Mouse (Mus musculus) lung, postnatal 0 days (tissue): ENCODE measurements around the gene 4933407L21Rik. TPM values are rescaled to one million over a fixed set of nuclear protein-coding genes. Genes with fewer than 3 reads are reported as not detected.

Source experiments
- ATAC-seq: fragments of 200-750 bp; cut with Nextera tagmentation; 2 replicates; pipeline ENCODE4 v1.8.0; 2017; ENCODE audit warnings: moderate library complexity
- DNase-seq: peaks from one replicate; pipeline ENCODE4 v3.0.0-alpha.2; 2016; ENCODE audit warnings: low spot score
- H3K27ac ChIP-seq: fragments of 300-500 bp; sonication (generic); 2 replicates; pipeline ENCODE4 v1.5.1; 2014; ENCODE audit warnings: antibody characterized with exemption, mild to moderate bottlenecking, low read length, mixed read lengths
- H3K27me3 ChIP-seq: fragments of 300-500 bp; sonication (generic); replicated peaks from 2 replicates; pipeline ENCODE4 v1.6.1; 2014; ENCODE audit warnings: low read length, mixed read lengths; ENCODE audit not compliant: insufficient read depth
- H3K36me3 ChIP-seq: fragments of 300-500 bp; sonication (generic); 2 replicates; pipeline ENCODE4 v1.6.1; 2014; ENCODE audit warnings: low read length, mixed read lengths; ENCODE audit not compliant: insufficient read depth
- H3K4me1 ChIP-seq: fragments of 300-500 bp; sonication (generic); 2 replicates; pipeline ENCODE4 v1.6.1; 2014; ENCODE audit warnings: antibody characterized with exemption, low read depth, low read length, mixed read lengths; ENCODE audit not compliant: insufficient read depth
- H3K4me2 ChIP-seq: fragments of 300-500 bp; sonication (generic); replicated peaks from 2 replicates; pipeline ENCODE4 v1.6.1; 2014; ENCODE audit warnings: low read depth, mild to moderate bottlenecking, low read length, moderate library complexity, mixed read lengths
- H3K4me3 ChIP-seq: fragments of 300-500 bp; sonication (generic); 2 replicates; pipeline ENCODE4 v1.5.1; 2014; ENCODE audit warnings: low read depth, low read length
- H3K9ac ChIP-seq: fragments of 300-500 bp; sonication (generic); replicated peaks from 2 replicates; pipeline ENCODE4 v1.6.1; 2014; ENCODE audit warnings: low read depth, mild to moderate bottlenecking
- H3K9me3 ChIP-seq: fragments of 300-500 bp; sonication (generic); 2 replicates; pipeline ENCODE4 v1.6.1; 2016; ENCODE audit warnings: low read length, mixed read lengths
- CTCF ChIP-seq: IDR thresholded peaks from 2 replicates; pipeline ENCODE4 v1.5.1; 2016; ENCODE audit warnings: antibody characterized with exemption, mild to moderate bottlenecking
- EP300 ChIP-seq: IDR thresholded peaks from 2 replicates; pipeline ENCODE4 v1.6.1; 2016; ENCODE audit warnings: antibody characterized with exemption, mild to moderate bottlenecking, control low read depth
- WGBS: fragments of 180-500 bp; shearing (Covaris S2); extraction: QIAGEN DNeasy Blood & Tissue Kit; methylation state at CpG from one replicate; pipeline ENCODE4 v1.1.7; 2014; 5-methylcytosine and 5-hydroxymethylcytosine counted together
- polyA plus RNA-seq: library from polyadenylated mRNA; unstranded; fragments of >200 nt; fragmentation: Nextera tagmentation; extraction: Ambion mirVana; gene quantifications from 2 replicates; pipeline ENCODE4 v1.2.1, GENCODE M21; 2015

Gene 4933407L21Rik
- polyA plus RNA-seq, 1 experiment from 2014 or later, result 0.11 TPM

GRCm38 (mm10) chr1:85896110-85896509 lies 32.2 kb upstream of the 4933407L21Rik start:
- H3K4me2 ChIP-seq, result peak overlapping the region; percentile 82
- TF ChIP-seq EP300 (no peak), CTCF (no peak)
- 65% methylated on average over 5 of the region's 5 CpGs for WGBS
- peaks cover 34% of the 10 kb centered on the region for H3K4me1 ChIP-seq
- H3K36me3 ChIP-seq, result no peaks in the 10 kb centered on the region
- ATAC-seq, result no peak
- peak overlapping the region; percentile 81 for H3K27ac ChIP-seq
- no peaks in the 10 kb centered on the region for H3K27me3 ChIP-seq
- H3K4me3 ChIP-seq, result peak overlapping the region; percentile 77; the same call in 1 of the 2 replicates
- H3K9me3 ChIP-seq, result no peaks in the 10 kb centered on the region
- H3K9ac ChIP-seq, result no peak overlapping the region
- no peak for DNase-seq

DNA sequence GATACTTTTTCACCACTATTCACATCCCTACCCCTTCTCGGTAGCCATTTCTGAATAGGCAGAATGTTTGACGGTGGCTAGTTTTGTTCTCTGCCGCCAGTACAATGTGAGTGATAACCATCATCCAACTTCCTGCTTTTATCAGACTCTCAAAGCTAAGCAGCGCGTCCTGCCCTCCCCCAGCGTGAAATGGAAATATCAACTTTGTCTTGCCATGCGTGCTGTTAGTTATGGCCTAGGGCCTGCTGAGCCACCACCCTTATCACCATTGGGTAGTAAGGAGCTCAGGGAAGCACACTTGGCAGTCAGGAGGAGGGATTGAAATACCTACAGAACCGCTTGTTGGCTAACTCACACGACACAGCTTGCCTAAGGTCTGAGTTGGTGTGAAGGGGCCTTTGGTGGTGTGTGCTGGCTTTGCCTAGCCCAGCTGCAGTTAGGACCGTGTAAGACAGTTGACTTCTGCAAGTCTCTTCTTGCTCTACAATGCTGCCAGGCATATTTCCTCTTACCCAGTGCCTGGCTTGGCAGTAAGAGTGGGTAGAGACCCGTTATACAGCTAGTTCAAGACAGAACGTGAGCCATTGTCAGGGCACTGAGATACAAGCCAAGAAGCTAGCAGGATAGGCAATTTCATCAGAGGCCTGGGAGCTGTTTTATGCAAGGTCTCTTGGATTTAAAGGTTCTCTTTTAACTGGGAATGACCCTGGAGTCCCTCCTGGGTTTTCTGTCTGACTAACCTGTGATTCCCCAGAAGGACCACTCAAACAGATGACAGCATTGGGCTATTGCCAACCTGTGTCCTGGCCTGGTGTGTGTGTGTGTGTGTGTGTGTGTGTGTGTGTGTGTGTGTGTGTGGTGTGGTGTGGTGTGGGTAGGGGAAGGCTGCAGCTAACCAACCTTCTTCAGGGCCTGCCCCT lies 31.2 kb upstream of the 4933407L21Rik start:
- no peaks in the 10 kb centered on the region for H3K27me3 ChIP-seq
- ATAC-seq, result no peak
- no peak overlapping the region for H3K9ac ChIP-seq
- DNase-seq, result peak; percentile 61
- H3K36me3 ChIP-seq, result no peaks in the 10 kb centered on the region
- H3K4me3 ChIP-seq, result no peak overlapping the region
- TF ChIP-seq CTCF (0 out of 2 replicates have a peak, but pooled peaks have one; percentile 3), EP300 (no peak)
- peak overlapping the region; percentile 14; the same call in 1 of the 2 replicates for H3K4me2 ChIP-seq
- peak overlapping the region; percentile 33; the same call in 1 of the 2 replicates for H3K27ac ChIP-seq
- H3K4me1 ChIP-seq, result peaks cover 38% of the 10 kb centered on the region
- no peaks in the 10 kb centered on the region for H3K9me3 ChIP-seq
- WGBS, result 25% methylated on average over 12 of the region's 12 CpGs

DNA sequence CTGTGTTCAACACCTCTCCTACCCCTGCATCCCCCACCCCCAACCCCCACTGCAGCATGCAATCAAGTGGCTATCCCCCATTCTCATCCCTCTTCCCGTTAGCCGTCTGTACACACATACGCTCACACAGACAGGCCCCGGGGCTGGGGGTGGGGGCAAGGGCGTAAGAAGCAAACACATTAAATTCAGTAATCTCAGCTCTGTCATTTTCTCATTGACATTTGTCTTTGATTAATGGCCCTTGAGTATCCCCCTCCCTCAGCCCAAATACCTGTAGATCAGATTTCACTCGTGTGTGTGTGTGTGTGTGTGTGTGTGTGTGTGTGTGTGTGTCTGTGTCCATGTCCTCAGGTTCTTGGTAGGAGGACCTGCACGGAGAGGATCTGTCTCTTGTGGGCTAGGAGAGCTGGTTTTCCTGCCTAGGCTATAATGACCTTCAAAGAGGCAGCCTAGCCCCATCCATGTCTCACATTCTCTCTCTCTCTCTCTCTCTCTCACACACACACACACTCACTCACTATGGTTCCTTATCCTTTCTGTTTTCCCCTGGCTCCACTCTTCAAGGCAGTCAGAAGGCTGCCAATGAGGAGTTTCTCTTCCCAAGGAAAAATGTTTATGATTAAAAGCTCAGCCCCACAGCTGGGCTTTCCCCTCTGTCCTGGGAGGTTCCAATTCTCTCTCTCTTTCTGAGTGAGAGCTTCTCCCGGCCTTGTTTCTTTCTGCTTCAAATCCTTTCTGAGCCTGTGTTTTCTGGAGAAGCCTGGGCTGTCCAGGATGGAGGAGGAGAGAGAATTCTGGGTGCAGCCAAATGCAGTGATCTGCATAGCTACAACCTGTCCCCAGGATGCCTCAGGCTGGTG lies 30.2 kb upstream of the 4933407L21Rik start:
- peak; percentile 40 for DNase-seq
- Histone ChIP-seq H3K4me2 (no peak overlapping the region), H3K36me3 (0 out of 2 replicates have a peak, but pooled peaks cover 1% of the 10 kb centered on the region), H3K27me3 (no peaks in the 10 kb centered on the region), H3K27ac (no peak overlapping the region), H3K4me3 (no peak overlapping the region), H3K9me3 (no peaks in the 10 kb centered on the region), H3K4me1 (peaks cover 40% of the 10 kb centered on the region), H3K9ac (no peak overlapping the region)
- WGBS, result 31% methylated on average over 8 of the region's 8 CpGs
- ATAC-seq, result no peak
- TF ChIP-seq CTCF, result no peak
- TF ChIP-seq EP300, result no peak

- ATAC-seq (no peak), DNase-seq (no peak)
- no peaks in the 10 kb centered on the region for H3K27me3 ChIP-seq
- no peak overlapping the region for H3K9ac ChIP-seq
- H3K9me3 ChIP-seq, result no peaks in the 10 kb centered on the region
- H3K36me3 ChIP-seq, result 0 out of 2 replicates have a peak, but pooled peaks cover 8% of the 10 kb centered on the region
- 51% methylated on average over 12 of the region's 12 CpGs for WGBS
- H3K27ac ChIP-seq, result no peak overlapping the region
- no peak overlapping the region for H3K4me2 ChIP-seq
- TF ChIP-seq CTCF, result no peak
- no peak for TF ChIP-seq EP300
- no peak overlapping the region for H3K4me3 ChIP-seq
- H3K4me1 ChIP-seq, result peaks cover 40% of the 10 kb centered on the region
Observed at GRCm38 (mm10) chr1:85898761-85899387, 29.4 kb upstream of the 4933407L21Rik start.

DNA sequence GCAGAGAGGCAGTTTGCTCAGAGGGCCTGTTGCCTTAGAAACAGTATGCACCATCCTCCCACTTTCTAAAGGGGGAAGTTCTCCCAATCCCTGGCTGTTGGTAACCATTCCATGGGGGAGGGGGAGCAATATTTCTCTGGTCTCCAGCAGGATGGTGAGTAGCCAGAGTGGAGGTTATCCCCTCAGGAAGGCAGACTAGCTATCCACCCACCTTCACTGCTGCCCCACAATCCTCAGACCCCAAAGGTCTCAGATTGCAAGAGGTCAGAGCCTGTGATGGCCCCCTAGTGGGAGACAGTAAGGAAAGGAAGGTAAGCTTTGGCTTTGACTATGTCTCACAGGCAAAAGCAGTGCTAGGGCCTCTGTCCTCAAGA lies 28.9 kb upstream of the 4933407L21Rik start:
- no peaks in the 10 kb centered on the region for H3K27me3 ChIP-seq
- H3K4me3 ChIP-seq, result no peak overlapping the region
- H3K9ac ChIP-seq, result no peak overlapping the region
- TF ChIP-seq EP300 (no peak), CTCF (peak; percentile 42)
- H3K4me2 ChIP-seq, result no peak overlapping the region
- ATAC-seq (no peak), DNase-seq (no peak)
- peaks cover 13% of the 10 kb centered on the region; the same call in 1 of the 2 replicates for H3K36me3 ChIP-seq
- H3K4me1 ChIP-seq, result peaks cover 40% of the 10 kb centered on the region
- H3K9me3 ChIP-seq, result no peaks in the 10 kb centered on the region
- no peak overlapping the region for H3K27ac ChIP-seq
